Mouse (Mus musculus) midbrain, embryonic 14.5 days (tissue): ENCODE measurements around the gene Sdr39u1. TPM values are rescaled to one million over a fixed set of nuclear protein-coding genes. Genes with fewer than 3 reads are reported as not detected.

ENCODE experiments used
- ATAC-seq: fragments of 200-750 bp; cut with Nextera tagmentation; 2 replicates; pipeline ENCODE4 v1.8.0; 2017; ENCODE audit warnings: moderate number of reproducible peaks, moderate library complexity; ENCODE audit not compliant: low FRiP score, low TSS enrichment
- DNase-seq: peaks from one replicate; pipeline ENCODE4 v3.0.0-alpha.2; 2015
- H3K27ac ChIP-seq: fragments of 300-500 bp; sonication (generic); replicated peaks from 2 replicates; pipeline ENCODE4 v1.5.1; 2014; ENCODE audit warnings: mild to moderate bottlenecking, low read depth, low read length, moderate library complexity
- H3K27me3 ChIP-seq: fragments of 300-500 bp; sonication (generic); 2 replicates; pipeline ENCODE4 v1.6.1; 2014; ENCODE audit warnings: low read length, control low read depth, mixed read lengths; ENCODE audit not compliant: control insufficient read depth, insufficient read depth
- H3K36me3 ChIP-seq: fragments of 300-500 bp; sonication (generic); 2 replicates; pipeline ENCODE4 v1.6.1; 2014; ENCODE audit warnings: low read length, control low read depth; ENCODE audit not compliant: control insufficient read depth, insufficient read depth
- H3K4me1 ChIP-seq: fragments of 300-500 bp; sonication (generic); 2 replicates; pipeline ENCODE4 v1.6.1; 2014; ENCODE audit warnings: mild to moderate bottlenecking, antibody characterized with exemption, low read length, control low read depth; ENCODE audit not compliant: control insufficient read depth, insufficient read depth
- H3K4me2 ChIP-seq: fragments of 300-500 bp; sonication (generic); 2 replicates; pipeline ENCODE4 v1.6.1; 2014; ENCODE audit warnings: mild to moderate bottlenecking, low read length, moderate library complexity
- H3K4me3 ChIP-seq: fragments of 300-500 bp; sonication (generic); replicated peaks from 2 replicates; pipeline ENCODE4 v1.5.1; 2014; ENCODE audit warnings: low read depth, low read length
- H3K9ac ChIP-seq: fragments of 300-500 bp; sonication (generic); replicated peaks from 2 replicates; pipeline ENCODE4 v1.6.1; 2014; ENCODE audit warnings: mild to moderate bottlenecking, low read length, moderate library complexity
- H3K9me3 ChIP-seq: fragments of 300-500 bp; sonication (generic); 2 replicates; pipeline ENCODE4 v1.6.1; 2016; ENCODE audit warnings: low read length, control low read depth, mixed read lengths; ENCODE audit not compliant: control insufficient read depth
- WGBS: fragments of 180-500 bp; shearing (Covaris S2); extraction: QIAGEN DNeasy Blood & Tissue Kit; methylation state at CpG from one replicate; pipeline ENCODE4 v1.1.7; 2014; 5-methylcytosine and 5-hydroxymethylcytosine counted together
- polyA plus RNA-seq: library from polyadenylated mRNA; unstranded; fragments of >200 nt; fragmentation: Nextera tagmentation; extraction: Ambion mirVana; gene quantifications from 2 replicates; pipeline ENCODE4 v1.2.1, GENCODE M21; 2014

Gene Sdr39u1
- polyA plus RNA-seq, 1 experiment from 2014 or later, result 125 TPM

DNA sequence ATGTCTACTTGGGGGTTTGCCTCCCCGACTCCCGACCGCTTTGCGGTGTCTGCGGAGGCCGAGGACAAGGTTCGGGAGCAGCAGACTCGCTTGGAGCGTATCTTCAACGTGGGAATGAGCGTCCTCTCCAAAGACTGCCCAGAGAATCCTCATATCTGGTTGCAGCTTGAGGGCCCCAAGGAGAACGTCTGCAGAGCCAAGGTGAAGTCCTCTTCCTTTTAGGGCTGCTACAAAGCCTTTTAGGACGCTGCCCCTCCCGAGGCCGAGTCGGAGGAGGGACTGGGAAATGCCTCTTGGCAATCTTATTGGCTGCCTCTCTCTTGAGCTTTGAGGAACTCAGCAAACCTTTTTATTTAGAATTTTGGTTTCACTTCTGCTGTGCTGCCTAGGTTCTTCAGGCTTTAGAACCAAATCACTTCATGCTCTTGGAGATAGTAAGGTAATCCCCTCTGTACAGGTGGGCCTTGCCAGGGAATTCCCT, 14.3 kb downstream of the Sdr39u1 start:
- ATAC-seq, result no peak
- Histone ChIP-seq H3K4me2 (peak overlapping the region; percentile 80), H3K27ac (no peak overlapping the region), H3K36me3 (peaks cover 39% of the 10 kb centered on the region), H3K27me3 (no peaks in the 10 kb centered on the region), H3K4me1 (peaks cover 12% of the 10 kb centered on the region), H3K4me3 (peak overlapping the region; percentile 85), H3K9ac (peak overlapping the region; percentile 75; the same call in 1 of the 2 replicates), H3K9me3 (no peaks in the 10 kb centered on the region)
- WGBS, result 13% methylated on average over 16 of the region's 16 CpGs
- DNase-seq, result no peak

DNA sequence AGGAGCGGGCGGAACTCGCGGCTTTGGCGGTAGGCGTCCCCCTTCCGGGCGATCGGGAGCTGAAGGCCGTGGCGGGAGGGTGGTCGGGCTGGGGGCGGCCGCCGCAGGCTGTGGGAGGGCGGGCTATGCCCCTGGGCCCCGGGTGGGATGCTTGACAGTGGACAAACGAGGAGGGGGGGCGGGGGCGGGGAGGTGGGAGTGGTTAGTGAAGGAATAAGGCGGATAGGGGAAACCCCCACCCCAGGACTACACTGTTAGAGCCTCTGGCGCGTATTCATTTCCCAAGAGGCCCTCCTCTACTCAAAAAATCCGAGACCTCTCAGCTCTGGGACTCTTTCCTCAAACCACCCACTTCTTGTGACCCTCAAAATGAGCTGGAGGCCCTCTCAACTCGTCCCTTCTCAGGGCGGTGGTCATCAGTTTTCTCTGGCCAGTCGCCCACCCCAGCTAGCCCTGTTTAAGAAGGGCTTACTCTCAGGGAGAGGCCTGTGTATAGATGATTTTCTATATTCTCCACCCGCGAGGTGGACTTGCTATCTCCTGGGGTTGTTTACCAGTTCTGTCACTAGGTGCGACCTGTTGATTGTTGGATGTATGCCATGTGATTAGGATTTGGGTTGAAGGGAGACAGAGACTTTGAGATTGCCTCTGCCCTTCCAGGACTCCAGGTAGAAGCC, 14.8 kb downstream of the Sdr39u1 start:
- no peaks in the 10 kb centered on the region for H3K9me3 ChIP-seq
- peak overlapping the region; percentile 80 for H3K4me2 ChIP-seq
- DNase-seq, result peak; percentile 45
- ATAC-seq, result peak; percentile 16
- H3K4me1 ChIP-seq, result peaks cover 12% of the 10 kb centered on the region
- peak overlapping the region; percentile 71 for H3K27ac ChIP-seq
- no peaks in the 10 kb centered on the region for H3K27me3 ChIP-seq
- peak overlapping the region; percentile 75 for H3K9ac ChIP-seq
- peak overlapping the region; percentile 85 for H3K4me3 ChIP-seq
- H3K36me3 ChIP-seq, result peaks cover 34% of the 10 kb centered on the region
- WGBS, result under 1% methylated on average over 26 of the region's 30 CpGs

- Histone ChIP-seq H3K9me3 (no peaks in the 10 kb centered on the region), H3K4me3 (peak within 1 kb of the TSS; percentile 85), H3K9ac (peak within 1 kb of the TSS; percentile 75), H3K27me3 (no peaks in the 10 kb centered on the region), H3K4me1 (peaks cover 12% of the 10 kb centered on the region), H3K4me2 (peak within 1 kb of the TSS; percentile 80), H3K36me3 (peaks cover 31% of the 10 kb centered on the region), H3K27ac (peak within 1 kb of the TSS; percentile 71)
- DNase-seq, result peak; percentile 86
- ATAC-seq, result peak; percentile 90
- 0% methylated on average over 25 of the region's 30 CpGs for WGBS
Measured at GRCm38 (mm10) chr14:55884713-55885113, 15.4 kb downstream of the Sdr39u1 start, which contains the start of gene Khnyn. Khnyn (plus strand) TSS chr14:55884947.

DNA sequence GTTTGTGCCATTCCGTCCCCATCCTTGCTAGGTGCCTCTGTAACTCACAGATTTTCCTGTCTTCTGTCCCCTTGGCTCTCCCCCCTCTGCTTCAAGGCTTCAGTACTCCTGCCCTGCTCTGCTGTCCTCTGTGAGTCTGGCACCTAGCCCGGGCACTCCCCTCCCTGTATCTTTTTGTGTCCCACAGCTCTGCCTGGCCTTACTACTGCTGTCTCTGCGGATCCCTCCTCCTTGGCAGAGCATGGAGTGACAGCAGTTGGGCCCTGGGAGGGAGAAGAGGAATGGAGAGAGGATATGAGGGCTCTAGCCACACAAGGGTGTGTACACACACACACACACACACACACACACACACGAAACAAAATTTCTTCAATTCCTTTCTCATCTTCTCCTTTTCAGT, 15.9 kb downstream of the Sdr39u1 start, which contains the start of gene Cbln3:
Cbln3 (minus strand) TSS at position 227 of the 400 bp plus-strand sequence.
- Histone ChIP-seq H3K27ac (peak within 1 kb of the TSS; percentile 71), H3K4me2 (peak within 1 kb of the TSS; percentile 80), H3K27me3 (no peaks in the 10 kb centered on the region), H3K9me3 (no peaks in the 10 kb centered on the region), H3K4me3 (peak within 1 kb of the TSS; percentile 85), H3K4me1 (peaks cover 12% of the 10 kb centered on the region), H3K36me3 (peaks cover 26% of the 10 kb centered on the region), H3K9ac (peak within 1 kb of the TSS; percentile 75)
- 35% methylated on average over 4 of the region's 4 CpGs for WGBS
- ATAC-seq (peak; percentile 28), DNase-seq (peak; percentile 42)

- Histone ChIP-seq H3K9me3 (no peaks in the 10 kb centered on the region), H3K27ac (0 out of 2 replicates have a peak overlapping the region, but pooled peaks have one; percentile 71), H3K4me2 (no peak overlapping the region), H3K4me3 (no peak overlapping the region), H3K27me3 (no peaks in the 10 kb centered on the region), H3K9ac (no peak overlapping the region), H3K36me3 (peaks cover 20% of the 10 kb centered on the region), H3K4me1 (peaks cover 12% of the 10 kb centered on the region)
- DNase-seq, result no peak
- 89% methylated on average over 12 of the region's 12 CpGs for WGBS
- no peak for ATAC-seq
Measured at GRCm38 (mm10) chr14:55883663-55884062, 16.4 kb downstream of the Sdr39u1 start.

DNA sequence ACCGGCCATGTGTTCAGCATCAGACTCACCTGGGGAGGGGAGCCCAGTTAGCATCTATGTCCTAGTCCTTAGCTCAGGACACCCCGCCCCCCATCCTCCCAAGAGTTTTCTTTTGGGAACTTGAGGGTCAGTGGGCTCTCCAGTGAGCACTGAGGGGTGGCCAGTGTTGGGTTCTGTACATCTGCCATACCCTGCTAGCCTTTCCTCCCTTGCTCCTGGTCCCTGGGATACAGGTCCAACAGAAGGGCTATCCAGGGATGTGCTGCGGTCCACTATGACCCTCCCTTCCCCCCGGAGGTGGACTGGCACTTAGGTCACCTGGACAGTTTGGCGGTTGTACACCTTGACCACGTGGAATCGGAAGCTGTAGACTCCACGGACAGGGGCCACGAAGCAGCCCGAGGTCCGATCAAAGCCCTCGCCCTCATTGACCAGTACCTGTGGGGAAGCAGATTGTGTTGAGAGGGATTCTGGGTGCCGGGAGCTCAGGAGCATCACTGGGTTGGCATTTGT, 16.9 kb downstream of the Sdr39u1 start:
- H3K9me3 ChIP-seq, result no peaks in the 10 kb centered on the region
- no peak overlapping the region for H3K4me2 ChIP-seq
- H3K4me1 ChIP-seq, result peaks cover 12% of the 10 kb centered on the region
- no peaks in the 10 kb centered on the region for H3K27me3 ChIP-seq
- ATAC-seq, result no peak
- H3K36me3 ChIP-seq, result peaks cover 16% of the 10 kb centered on the region
- H3K9ac ChIP-seq, result no peak overlapping the region
- DNase-seq, result no peak
- WGBS, result 95% methylated on average over 13 of the region's 13 CpGs
- H3K4me3 ChIP-seq, result no peak overlapping the region
- no peak overlapping the region for H3K27ac ChIP-seq

- Histone ChIP-seq H3K9ac (no peak overlapping the region), H3K4me2 (no peak overlapping the region), H3K27me3 (no peaks in the 10 kb centered on the region), H3K36me3 (peaks cover 6% of the 10 kb centered on the region; the same call in 1 of the 2 replicates), H3K27ac (no peak overlapping the region), H3K4me1 (peaks cover 12% of the 10 kb centered on the region), H3K9me3 (no peaks in the 10 kb centered on the region), H3K4me3 (no peak overlapping the region)
- WGBS, result 73% methylated on average over 6 of the region's 6 CpGs
- ATAC-seq (no peak), DNase-seq (no peak)
Measured at GRCm38 (mm10) chr14:55882171-55882641, 17.9 kb downstream of the Sdr39u1 start.

- Histone ChIP-seq H3K4me2 (no peak overlapping the region), H3K27ac (no peak overlapping the region), H3K27me3 (no peaks in the 10 kb centered on the region), H3K9me3 (no peaks in the 10 kb centered on the region), H3K4me1 (peaks cover 10% of the 10 kb centered on the region), H3K4me3 (no peak overlapping the region), H3K36me3 (no peaks in the 10 kb centered on the region), H3K9ac (no peak overlapping the region)
- 84% methylated on average over 8 of the region's 8 CpGs for WGBS
- DNase-seq (no peak), ATAC-seq (no peak)
Measured at GRCm38 (mm10) chr14:55880982-55881381, 19.1 kb downstream of the Sdr39u1 start.
